Mouse (Mus musculus): ENCODE data around the gene Btbd35f16.
"Not testable (repeated sequence)": the region's sequence is repeated elsewhere in the genome, so short reads cannot be mapped to it uniquely, and the experiment has no call there.

Btbd35f16 gene

DNA sequence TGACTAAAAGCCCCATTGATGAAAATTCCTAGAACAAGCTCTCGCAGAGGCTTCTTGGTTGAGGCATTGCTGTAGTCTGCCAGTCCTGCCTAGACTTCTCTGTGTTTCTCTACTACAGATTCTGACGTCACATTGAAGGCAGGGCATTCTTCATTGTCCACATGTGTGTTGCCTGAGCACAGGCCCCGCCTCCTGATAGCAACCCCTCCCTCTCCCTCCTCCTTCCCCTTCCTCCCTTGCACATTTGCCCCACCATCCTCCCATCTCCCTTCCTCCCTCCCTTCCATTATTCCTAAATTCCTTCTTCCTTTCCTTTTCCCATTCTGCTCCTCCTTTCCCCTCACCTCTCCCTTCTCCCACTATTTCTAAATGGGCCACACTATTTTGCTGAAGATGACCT lies at the start of gene Btbd35f16:
Gene Btbd35f16, minus strand, starts transcription at position 101 of the 400 bp plus-strand sequence.
- DNase-seq (ENCODE audit: low spot score in 2 of 2): not testable (repeated sequence)

All from cerebellum, postnatal 4 days (tissue).